Mouse (Mus musculus) E14TG2a.4 (cell line): ENCODE data around the gene Gm20388.
A peak's percentile ranks its signal among the peaks of the same experiment; 100 is the strongest.

Source experiments
- H3K27me3 ChIP-seq: 2 replicates; pipeline ENCODE4 v1.6.1; 2014; ENCODE audit warnings: low read length, control low read depth; ENCODE audit not compliant: insufficient read depth
- H3K36me3 ChIP-seq: 2 replicates; pipeline ENCODE4 v1.6.1; 2014; ENCODE audit warnings: low read length, control low read depth; ENCODE audit not compliant: insufficient read depth
- H3K4me1 ChIP-seq: replicated peaks from 2 replicates; pipeline ENCODE4 v1.6.1; 2014; ENCODE audit warnings: low read depth, low read length, control low read depth
- H3K4me3 ChIP-seq: replicated peaks from 2 replicates; pipeline ENCODE4 v1.5.1; 2014; ENCODE audit warnings: mild to moderate bottlenecking, low read length
- H3K9me3 ChIP-seq: 2 replicates; pipeline ENCODE4 v1.6.1; 2014; ENCODE audit warnings: low read length, control low read depth
- CTCF ChIP-seq: conservative IDR thresholded peaks from 2 replicates; pipeline ENCODE4 v1.5.1; 2014; ENCODE audit warnings: low read length
- NANOG ChIP-seq: IDR thresholded peaks from 2 replicates; pipeline ENCODE4 v1.6.1; 2014; ENCODE audit warnings: borderline replicate concordance, low read length, mixed read lengths
- POU5F1 ChIP-seq: IDR thresholded peaks from 2 replicates; pipeline ENCODE4 v1.6.1; 2014; ENCODE audit warnings: low read length, borderline replicate concordance

The Gm20388 gene

GRCm38 (mm10) chr8:119885612-119886011 is 25.0 kb upstream of the Gm20388 start:
- Histone ChIP-seq H3K4me1 (peaks cover 20% of the 10 kb centered on the region), H3K4me3 (no peak overlapping the region)
- TF ChIP-seq CTCF (no peak), POU5F1 (no peak), NANOG (no peak)

GRCm38 (mm10) chr8:119887130-119887529 is 23.5 kb upstream of the Gm20388 start:
- Histone ChIP-seq H3K36me3 (no peaks in the 10 kb centered on the region), H3K27me3 (no peaks in the 10 kb centered on the region), H3K4me3 (no peak overlapping the region), H3K4me1 (peaks cover 20% of the 10 kb centered on the region), H3K9me3 (no peaks in the 10 kb centered on the region)
- TF ChIP-seq POU5F1: no peak
- TF ChIP-seq CTCF: peak; percentile 96
- no peak for TF ChIP-seq NANOG

More at GRCm38 (mm10) chr8:119885612-119886011, 25.0 kb upstream of the Gm20388 start:
- H3K36me3 ChIP-seq: no peaks in the 10 kb centered on the region
- H3K9me3 ChIP-seq: no peaks in the 10 kb centered on the region
- H3K27me3 ChIP-seq: peaks cover 6% of the 10 kb centered on the region; the same call in 1 of the 2 replicates

GRCm38 (mm10) chr8:119888012-119888411 is 22.6 kb upstream of the Gm20388 start:
- H3K36me3 ChIP-seq: no peaks in the 10 kb centered on the region
- no peak overlapping the region for H3K4me3 ChIP-seq
- no peaks in the 10 kb centered on the region for H3K9me3 ChIP-seq
- H3K4me1 ChIP-seq: peaks cover 20% of the 10 kb centered on the region
- TF ChIP-seq NANOG (no peak), POU5F1 (no peak), CTCF (no peak)
- H3K27me3 ChIP-seq: no peaks in the 10 kb centered on the region

GRCm38 (mm10) chr8:119897069-119897468 is 13.6 kb upstream of the Gm20388 start:
- peaks cover 20% of the 10 kb centered on the region for H3K4me1 ChIP-seq
- no peaks in the 10 kb centered on the region for H3K36me3 ChIP-seq
- no peaks in the 10 kb centered on the region for H3K9me3 ChIP-seq
- H3K27me3 ChIP-seq: peaks cover 25% of the 10 kb centered on the region
- H3K4me3 ChIP-seq: no peak overlapping the region
- TF ChIP-seq CTCF: no peak
- TF ChIP-seq NANOG: no peak
- TF ChIP-seq POU5F1: no peak

GRCm38 (mm10) chr8:119897933-119898332 is 12.7 kb upstream of the Gm20388 start:
- Histone ChIP-seq H3K4me1 (peaks cover 24% of the 10 kb centered on the region), H3K4me3 (no peak overlapping the region), H3K36me3 (no peaks in the 10 kb centered on the region), H3K9me3 (no peaks in the 10 kb centered on the region), H3K27me3 (peaks cover 27% of the 10 kb centered on the region)
- no peak for TF ChIP-seq POU5F1

- no peak overlapping the region for H3K4me3 ChIP-seq
- H3K4me1 ChIP-seq: peaks cover 47% of the 10 kb centered on the region
- H3K9me3 ChIP-seq: no peaks in the 10 kb centered on the region
- peaks cover 28% of the 10 kb centered on the region for H3K27me3 ChIP-seq
- no peak for TF ChIP-seq POU5F1
- no peak for TF ChIP-seq CTCF
- TF ChIP-seq NANOG: no peak
- no peaks in the 10 kb centered on the region for H3K36me3 ChIP-seq
Observed at GRCm38 (mm10) chr8:119901349-119901748, 9.3 kb upstream of the Gm20388 start.

GRCm38 (mm10) chr8:119901952-119902351 is 8.7 kb upstream of the Gm20388 start:
- Histone ChIP-seq H3K4me3 (no peak overlapping the region), H3K4me1 (peaks cover 53% of the 10 kb centered on the region), H3K36me3 (no peaks in the 10 kb centered on the region), H3K27me3 (peaks cover 27% of the 10 kb centered on the region), H3K9me3 (no peaks in the 10 kb centered on the region)
- no peak for TF ChIP-seq POU5F1
- TF ChIP-seq CTCF: no peak
- TF ChIP-seq NANOG: no peak

- peaks cover 7% of the 10 kb centered on the region for H3K27me3 ChIP-seq
- TF ChIP-seq CTCF (no peak), POU5F1 (no peak), NANOG (no peak)
- peaks cover 63% of the 10 kb centered on the region for H3K4me1 ChIP-seq
- no peaks in the 10 kb centered on the region for H3K36me3 ChIP-seq
- H3K9me3 ChIP-seq: no peaks in the 10 kb centered on the region
- H3K4me3 ChIP-seq: 0 out of 2 replicates have a peak overlapping the region, but pooled peaks have one; percentile 23
Observed at GRCm38 (mm10) chr8:119904323-119904911, 6.2 kb upstream of the Gm20388 start.

GRCm38 (mm10) chr8:119909944-119910546 is 596 bp upstream of the Gm20388 start, which contains the start of gene Usp10:
Gene Usp10 (plus strand): TSS chr8:119910360.
- Histone ChIP-seq H3K4me1 (peaks cover 75% of the 10 kb centered on the region), H3K27me3 (no peaks in the 10 kb centered on the region), H3K9me3 (no peaks in the 10 kb centered on the region), H3K36me3 (peaks cover 22% of the 10 kb centered on the region), H3K4me3 (peak within 1 kb of the TSS; percentile 96)
- TF ChIP-seq POU5F1 (no peak), NANOG (no peak), CTCF (no peak)
